Mouse (Mus musculus) heart, adult 8-10 months (tissue): ENCODE data around the gene Nop9. TPM values are rescaled to one million over a fixed set of nuclear protein-coding genes. Genes with fewer than 3 reads are reported as not detected.

Experiments used
- DNase-seq: peaks from one replicate; pipeline ENCODE4 v3.0.0; 2022; ENCODE audit warnings: low spot score
- total RNA-seq, 4 experiments: library from RNA; stranded (reverse); gene quantifications; 2 replicates each; pipeline ENCODE4 v1.2.4; 2022

Nop9 gene
- total RNA-seq, 4 experiments from 2014 or later: 9.6 to 13.2 (median 11.0) TPM

DNA sequence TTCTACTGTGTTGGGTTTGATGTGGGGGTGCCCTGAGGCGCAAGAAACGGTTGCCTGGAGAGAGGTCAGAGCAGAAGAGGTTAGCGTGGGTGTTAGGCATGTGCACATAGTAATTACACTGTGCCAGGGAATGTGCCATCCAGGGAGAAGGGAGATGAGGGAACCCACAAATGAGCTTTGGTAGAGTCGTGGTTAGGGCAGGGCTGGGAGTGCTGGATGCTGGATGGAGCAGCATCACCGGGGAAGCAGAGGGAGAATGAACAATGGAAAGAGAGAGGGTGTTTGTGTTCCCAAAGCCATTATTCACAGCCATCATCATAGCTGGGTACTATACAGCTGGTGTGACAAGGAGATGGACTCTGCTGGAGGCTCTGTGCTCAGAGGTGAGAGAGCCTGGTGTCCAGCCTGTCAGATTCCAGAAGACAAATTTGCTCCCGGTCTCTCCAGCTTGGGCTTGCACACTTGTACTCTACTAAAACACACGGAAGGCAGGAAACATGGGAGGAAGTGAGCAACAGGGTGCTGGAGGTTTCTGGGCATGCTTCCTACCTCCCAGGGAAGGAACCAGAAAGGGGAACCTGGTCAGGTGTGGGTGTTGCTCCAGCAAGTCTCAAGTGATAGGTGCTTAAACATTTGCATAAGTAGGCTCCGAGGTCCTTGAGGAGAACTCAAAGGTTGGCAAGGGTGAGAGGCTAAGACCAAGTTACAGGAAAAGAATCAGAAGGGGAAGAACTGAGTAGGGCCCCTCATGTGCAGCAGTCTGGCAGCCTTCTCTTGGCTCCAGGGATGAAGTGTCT, 17.4 kb upstream of the Nop9 start:
- no peak for DNase-seq

DNA sequence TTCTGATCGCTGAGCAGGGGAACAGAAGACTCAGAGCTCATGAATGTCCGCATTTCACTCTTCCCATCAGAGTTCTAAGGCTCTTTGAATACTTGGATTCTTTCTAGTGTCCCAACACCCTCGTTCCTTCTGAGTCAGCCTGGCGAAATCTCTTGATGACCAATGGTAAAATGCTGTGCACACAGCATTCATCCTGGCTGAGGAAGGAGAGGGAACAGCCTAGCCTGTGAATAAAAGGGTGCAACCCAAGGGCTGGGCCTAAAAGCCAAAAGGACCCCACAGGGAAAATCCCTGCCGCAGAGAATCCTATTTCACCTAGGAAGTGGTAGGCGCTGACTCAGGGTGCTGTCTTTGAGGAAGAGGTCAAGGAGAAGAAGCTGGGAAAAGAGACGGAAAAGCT, 15.4 kb upstream of the Nop9 start:
- DNase-seq: no peak

DNA sequence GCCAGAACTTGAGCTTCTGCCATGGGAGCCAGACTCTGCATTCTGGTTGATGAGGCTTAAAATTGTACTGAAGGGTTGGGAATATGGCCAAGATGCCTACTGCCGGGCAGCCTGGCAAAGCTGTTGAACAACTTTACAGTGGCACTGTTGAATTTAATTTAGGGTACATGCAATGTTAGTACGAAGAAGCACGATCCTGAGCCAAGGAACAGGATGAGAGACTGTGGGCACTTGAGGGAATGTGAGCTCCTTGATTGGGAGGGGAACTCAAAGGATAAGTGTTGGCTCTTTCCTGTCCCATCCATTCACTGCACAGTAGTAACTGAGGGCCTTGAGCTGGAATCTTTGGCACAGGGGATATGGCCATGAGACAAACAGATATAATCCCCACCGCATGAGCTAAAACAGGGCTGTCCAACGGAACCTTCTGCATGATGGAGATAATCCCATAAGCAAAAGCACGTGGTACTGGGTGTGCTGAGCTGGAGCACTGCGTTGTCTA, 14.9 kb upstream of the Nop9 start:
- DNase-seq: no peak

DNA sequence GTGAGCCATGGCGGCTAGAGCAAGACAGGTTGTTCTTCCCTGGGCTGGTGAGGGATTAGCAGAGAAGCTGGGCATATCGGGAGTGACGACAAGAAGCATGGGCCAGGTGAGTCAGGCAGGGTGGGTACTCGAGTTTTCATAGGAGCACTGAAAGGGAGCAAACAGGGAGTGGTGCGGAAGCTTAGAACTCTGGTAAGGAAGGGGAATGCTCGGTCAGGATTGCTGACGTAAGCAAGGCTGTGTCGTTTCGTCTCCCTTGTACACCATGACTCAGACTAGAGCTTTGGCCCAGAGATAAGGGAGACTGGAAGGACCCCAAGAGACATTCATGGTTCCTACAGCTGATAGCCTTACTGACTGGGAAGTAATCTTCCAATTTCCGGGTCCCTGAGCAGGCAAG, 11.6 kb upstream of the Nop9 start:
- DNase-seq: no peak

DNA sequence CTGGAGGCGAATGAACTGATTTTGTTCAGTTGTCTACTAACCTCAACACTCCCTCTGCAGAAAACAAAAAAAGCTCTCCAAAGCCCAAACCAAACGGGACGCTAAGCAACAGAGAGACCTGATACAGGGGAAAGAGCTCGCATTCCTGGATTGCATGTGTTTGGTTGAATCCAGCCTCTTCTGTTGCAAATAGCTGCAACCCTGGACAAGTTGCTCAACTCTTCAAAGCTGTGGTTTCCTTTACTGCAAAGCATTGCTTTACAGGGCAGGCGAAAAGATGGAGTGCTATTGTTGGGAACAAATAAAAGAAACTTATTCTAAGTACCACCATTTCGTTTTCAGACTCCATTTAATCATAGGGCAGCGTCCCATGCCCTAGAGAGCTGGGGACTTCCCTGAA, 10.6 kb upstream of the Nop9 start:
- no peak for DNase-seq

DNA sequence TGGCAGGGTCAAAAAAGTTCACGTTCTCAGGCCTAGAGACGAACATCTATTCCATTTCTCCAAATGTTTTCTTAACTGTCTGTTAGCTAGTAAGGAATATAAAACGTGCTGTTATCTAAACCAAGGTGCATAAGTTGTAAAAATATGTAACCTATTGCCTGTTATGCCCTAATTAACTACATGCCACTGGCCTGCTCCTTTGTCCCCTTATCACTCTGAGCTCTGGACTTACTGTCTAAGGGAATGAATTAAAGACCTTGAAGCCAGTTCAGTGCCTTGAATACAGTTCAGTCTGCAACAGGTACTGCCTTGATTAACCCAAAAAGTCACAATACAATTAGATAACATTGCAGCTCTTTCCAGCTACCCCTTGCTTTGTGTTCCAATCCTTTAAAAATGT, 10.2 kb upstream of the Nop9 start:
- DNase-seq: no peak

DNA sequence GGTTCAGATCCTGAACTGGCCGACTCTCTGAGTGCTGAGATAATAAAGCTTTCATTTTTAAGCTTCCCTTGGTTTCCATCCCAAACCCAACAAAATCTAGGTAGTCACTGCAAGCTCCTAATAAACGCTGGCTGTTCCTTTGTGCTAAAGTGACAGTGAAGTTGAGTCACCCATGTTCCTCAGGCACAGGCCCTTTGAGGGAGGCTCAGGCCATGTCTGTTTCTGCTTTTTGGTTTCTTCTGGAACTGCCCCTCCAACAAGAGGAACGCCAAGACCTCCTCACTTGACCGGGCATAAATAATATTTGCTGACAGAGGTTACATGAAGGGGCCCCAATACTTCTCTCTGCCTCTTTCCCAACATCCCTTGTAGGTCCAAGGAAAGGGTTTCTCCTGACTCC, 9.7 kb upstream of the Nop9 start:
- DNase-seq: no peak

DNA sequence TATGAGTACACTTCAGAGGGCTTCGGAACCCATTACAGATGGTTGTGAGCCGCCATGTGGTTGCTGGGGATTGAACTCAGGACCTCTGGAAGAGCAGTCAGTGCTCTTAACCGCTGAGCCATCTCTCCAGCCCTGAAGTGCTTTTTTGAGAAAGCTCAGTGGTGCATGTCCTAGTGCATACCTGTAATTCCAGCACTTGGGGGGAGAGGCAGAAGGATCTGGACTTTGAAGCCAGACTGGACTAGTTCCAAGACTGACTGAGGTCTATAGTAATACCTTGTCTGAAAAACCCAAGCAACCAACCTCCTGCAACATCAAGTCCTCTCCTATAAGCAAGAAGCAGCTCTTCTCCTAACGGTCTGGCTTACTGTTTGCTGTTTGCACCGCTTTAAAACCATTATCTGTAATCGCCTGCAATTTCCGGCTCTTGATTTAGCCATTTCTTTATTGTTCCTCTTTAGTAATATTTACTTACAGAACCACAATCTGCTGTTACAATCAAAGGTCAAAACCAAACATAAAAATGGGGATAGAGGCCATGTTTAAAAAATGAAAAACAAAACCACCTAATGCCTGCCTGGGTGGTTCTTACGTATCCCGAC, 8.3 kb upstream of the Nop9 start:
- DNase-seq: no peak

DNA sequence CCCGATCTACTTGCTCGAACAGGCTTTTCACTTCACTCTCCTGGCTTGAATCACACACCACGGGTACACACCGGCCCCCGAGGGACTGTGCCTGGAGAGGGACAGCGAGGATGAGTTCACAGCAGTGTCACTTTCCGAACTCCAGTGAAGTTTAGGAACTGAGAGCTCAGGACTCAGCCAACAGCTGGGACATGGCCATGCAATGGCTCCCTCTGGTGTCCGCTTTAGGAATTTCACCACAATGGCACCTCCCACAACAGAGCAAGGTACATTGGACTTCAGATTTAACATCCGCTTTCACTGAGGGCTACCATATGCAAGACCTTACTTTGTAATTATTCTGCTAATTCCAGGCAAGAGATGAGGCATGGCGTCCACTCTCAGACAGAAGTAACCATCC, 1.8 kb upstream of the Nop9 start:
- peak; percentile 90 for DNase-seq

DNA sequence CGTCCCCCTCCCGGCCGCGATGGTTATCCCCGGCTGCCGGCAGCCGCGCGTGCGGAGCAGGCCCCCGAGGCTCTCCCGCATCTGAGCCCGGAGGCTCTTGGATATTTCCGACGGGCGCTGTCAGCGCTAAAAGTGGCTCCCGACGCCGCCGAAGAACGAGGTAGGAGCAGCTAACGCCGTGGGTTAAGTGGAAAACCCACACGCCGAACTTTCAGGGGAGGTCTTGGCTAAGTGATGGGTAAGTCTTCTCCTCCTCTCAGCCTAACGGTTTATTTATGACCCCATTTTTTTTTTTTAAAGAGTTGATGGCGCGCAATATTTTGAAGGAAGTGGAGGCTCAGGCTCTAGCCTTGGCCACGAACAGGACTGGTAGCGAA, 356 bp downstream of the Nop9 start:
- DNase-seq: no peak

DNA sequence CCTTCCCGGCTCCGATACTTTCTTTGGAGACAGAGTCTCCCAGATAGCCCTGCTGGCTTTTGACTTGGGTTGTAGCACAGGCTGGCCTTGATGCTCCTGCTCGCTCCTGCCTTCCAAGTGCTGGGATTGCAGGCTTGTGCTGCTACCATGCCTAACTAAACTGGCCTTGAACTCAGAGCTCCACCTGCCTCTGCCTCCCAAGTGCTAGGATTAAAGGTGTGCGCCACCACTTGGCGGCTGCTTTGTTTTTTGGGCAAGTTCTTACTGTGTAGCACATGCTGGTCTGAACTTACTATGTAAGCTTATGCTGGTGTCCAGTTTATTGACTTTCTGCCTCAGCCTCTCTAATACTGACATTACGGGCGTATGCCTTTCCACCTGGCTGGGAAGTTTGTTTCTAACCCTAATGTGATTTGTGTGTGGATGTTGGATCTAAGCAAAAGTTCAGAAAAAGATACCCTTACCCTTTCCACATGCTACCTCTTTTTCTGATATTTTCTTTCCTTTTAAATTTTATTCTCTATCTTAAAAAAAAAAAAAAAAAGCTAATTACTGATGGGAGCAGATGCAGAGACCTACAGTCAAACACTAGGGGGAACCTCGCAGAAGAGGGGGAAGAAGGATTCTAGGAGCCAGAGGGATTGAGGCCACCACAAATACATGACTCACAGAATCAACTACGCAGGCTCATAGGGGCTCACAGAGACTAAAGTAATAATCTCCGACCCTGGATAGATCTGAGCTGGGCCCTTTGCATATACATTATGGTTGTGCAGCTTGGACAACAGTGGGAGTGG, 1.8 kb downstream of the Nop9 start:
- DNase-seq: no peak

DNA sequence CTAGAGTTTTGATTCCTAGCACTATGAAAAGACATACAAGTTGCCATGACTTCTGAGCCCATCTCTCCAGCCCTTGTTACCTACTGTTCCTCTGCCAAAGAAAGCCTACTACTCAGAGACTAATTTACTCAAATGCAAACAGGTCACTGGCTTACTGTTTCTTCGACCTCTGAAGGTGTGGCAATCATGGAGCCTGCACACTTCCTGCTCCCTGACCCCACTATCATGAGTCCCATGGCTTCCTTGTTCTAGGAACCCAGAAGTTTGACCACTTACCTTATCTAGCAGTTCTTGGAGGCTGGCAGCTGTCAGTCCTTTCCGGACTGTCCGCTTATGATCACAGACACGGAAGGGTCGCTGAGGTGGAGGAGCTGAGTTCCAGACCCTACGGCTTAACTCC, 12.1 kb downstream of the Nop9 start:
- DNase-seq: no peak

DNA sequence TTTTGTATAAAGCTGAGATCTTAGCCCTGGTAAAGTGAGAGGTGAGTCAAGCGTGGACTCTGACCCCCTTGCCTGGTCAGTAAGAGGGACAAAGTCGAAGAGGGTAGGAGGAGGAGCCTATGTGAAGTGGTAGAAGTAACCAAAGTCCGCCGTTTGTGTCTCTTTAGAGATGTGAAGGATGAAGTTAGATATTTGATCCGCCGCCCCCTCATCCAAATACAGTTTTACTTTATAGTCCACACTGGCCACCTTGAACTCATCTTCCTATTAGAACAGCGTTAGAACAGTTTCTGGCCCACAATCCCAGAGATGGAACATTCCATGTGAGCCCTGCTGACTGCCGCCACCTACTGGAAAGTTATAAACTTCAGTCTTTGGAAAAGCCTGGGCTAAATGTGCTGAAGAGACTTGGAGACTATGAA, 12.9 kb downstream of the Nop9 start, which contains the start of gene Cideb:
Cideb (minus strand) TSS at position 96 of the 422 bp plus-strand sequence.
- DNase-seq: no peak

DNA sequence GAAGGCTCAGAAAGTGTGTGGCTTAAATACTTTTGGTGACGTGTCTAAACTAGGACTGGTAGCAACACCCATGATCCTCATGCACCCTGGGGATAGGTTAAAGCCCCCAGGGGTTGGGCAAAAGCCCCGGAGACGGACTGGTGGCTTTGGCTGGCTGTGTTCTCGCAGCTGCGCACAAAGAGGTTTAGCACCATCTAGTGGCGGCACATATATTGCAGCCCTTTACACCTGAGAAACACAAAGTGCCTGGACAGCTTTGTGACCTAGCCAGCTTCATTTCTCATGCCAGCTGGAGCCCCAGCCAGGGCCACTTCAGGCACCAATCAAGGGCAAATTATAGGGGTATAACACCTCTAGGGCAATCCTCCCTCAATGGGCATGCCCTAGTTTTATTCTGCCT, 14.7 kb downstream of the Nop9 start:
- peak; percentile 89 for DNase-seq

DNA sequence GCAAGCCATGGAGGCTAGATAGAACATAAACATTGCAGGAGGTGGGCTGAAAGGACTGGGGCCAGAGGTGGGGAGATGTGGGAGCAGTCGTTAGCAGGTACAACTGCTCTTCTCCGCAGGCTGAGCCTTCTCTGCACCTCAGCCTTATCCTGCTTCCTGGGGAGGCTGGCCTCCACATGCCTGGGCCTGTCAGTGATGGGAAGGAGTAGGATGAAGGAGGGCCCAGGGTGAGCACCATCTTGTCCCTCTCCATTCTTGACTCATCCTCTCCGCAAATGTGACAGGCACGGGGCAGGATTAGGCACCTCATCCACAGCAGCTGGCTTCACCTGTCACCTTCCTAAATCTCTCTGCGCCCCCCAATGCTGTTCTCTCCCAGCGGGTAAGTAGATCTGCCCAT, 15.7 kb downstream of the Nop9 start, which contains the start of gene Ltb4r2:
Ltb4r2 (plus strand) TSS at position 266 of the 400 bp plus-strand sequence.
- DNase-seq: no peak

DNA sequence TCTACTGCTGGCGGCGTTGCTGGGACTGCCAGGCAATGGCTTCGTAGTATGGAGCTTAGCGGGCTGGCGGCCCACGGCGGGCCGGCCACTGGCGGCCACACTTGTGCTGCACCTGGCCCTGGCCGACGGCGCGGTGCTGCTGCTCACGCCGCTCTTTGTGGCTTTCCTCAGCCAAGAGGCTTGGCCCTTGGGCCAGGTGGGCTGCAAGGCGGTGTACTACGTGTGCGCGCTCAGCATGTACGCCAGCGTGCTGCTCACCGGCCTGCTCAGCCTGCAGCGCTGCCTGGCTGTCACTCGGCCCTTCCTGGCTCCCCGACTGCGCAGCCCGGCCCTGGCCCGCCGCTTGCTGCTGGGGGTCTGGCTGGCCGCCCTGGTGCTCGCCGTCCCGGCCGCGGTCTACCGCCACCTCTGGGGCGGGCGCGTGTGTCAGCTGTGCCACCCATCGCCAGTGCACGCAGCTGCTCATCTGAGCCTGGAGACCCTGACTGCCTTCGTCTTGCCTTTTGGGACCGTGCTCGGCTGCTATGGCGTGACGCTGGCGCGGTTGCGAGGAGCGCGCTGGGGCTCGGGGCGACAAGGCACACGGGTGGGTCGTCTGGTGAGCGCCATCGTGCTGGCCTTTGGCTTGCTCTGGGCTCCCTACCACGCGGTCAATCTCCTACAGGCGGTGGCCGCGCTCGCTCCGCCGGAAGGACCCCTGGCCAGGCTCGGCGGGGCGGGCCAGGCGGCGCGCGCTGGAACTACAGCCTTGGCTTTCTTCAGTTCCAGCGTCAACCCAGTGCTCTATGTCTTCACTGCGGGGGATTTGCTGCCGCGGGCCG, 16.7 kb downstream of the Nop9 start:
- no peak for DNase-seq

DNA sequence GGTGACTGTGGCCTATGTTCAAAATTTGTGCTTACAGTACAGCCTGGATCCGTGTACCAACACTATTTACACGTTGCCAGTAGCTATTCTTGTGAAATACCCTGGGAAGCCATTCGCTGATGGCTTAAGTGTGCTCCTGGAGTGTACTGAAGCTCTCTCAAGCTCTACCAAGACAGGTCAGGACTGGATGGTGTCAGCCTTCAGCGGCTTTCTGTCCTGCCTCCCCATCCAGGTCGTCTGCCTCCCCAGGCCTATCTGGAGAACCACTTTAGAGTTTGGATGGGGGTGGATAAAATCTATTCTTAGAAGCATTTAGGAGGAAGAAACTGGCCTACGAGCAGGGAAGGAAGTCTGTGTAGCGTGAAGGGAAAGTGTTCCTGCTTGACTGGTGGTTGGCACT, 17.7 kb downstream of the Nop9 start:
- DNase-seq: no peak

DNA sequence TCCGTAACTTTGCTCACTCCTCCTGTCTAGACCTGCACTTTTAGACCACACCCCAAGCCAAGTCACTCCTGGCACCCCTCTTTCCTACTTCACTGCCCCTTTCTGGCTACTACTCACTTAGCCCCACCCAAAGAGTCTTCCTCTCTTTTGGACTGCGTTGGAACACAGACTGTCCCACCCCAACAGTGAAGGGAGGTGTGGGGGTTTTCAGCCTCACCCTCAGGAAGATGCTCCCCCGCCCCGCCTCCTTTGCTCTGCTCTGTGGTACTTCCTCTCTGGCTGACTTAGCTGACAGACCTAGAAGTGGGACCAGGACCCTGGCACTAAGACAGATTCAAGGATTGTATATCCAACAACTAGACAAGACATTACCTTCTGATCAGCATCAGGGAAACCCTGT, 20.2 kb downstream of the Nop9 start, which contains the start of gene Ltb4r1:
Ltb4r1 (plus strand) TSS at position 267 of the 400 bp plus-strand sequence.
- no peak for DNase-seq

DNA sequence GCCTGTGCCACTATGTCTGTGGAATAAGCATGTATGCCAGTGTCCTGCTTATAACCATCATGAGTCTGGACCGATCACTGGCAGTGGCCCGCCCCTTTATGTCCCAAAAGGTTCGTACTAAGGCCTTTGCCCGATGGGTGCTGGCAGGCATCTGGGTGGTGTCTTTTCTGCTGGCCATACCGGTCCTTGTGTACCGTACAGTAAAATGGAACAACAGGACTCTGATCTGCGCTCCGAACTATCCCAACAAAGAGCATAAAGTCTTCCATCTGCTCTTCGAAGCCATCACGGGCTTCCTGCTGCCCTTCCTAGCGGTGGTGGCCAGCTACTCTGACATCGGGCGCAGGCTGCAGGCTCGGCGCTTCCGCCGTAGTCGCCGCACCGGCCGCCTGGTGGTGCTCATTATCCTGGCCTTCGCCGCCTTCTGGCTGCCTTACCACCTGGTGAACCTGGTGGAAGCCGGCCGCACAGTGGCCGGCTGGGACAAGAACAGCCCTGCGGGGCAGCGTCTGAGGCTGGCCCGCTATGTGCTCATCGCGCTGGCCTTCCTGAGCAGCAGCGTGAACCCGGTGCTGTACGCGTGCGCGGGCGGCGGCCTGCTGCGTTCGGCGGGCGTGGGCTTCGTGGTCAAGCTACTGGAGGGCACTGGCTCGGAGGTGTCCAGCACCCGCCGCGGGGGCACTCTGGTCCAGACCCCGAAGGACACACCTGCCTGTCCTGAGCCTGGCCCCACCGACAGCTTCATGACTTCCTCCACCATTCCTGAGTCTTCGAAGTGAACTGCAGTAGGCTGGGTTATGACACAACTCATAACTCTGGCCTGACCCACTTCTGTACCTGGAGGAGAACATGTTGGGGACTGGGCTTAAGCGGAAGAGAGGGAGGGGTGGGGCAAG, 22.3 kb downstream of the Nop9 start:
- no peak for DNase-seq

DNA sequence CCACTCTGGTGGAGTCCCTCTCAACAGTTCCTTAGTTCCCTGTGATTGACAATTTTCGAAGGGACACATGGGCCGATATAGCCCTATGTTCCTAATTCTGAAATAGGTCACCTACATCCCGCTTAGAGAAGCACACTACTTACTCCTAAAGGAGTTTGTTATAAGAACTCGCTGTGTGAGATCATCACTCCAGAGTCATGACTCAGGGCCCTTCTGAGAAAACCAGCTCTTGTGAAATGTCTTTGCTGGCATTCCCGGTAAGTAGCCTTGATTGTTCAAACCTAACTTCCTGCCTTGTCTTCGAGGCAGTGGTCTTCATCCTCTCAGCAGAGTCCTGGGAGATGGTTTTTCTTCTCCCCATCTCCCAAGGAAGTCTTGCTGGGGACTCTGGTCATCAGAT, 23.1 kb downstream of the Nop9 start:
- no peak for DNase-seq
